Mouse (Mus musculus): Measurements from ENCODE around the gene Add1. TPM values are rescaled to one million over a fixed set of nuclear protein-coding genes. Genes with fewer than 3 reads are reported as not detected.

Add1 gene
- polyA plus RNA-seq, 1 experiment from 2014 or later, result 166 TPM

- ATAC-seq (replicated peaks; ENCODE audit: insufficient number of reproducible peaks, low FRiP score, low TSS enrichment), result no peak
- Histone ChIP-seq H3K9ac (ENCODE audit: low read depth, low read length) (no peak overlapping the region), H3K4me2 (no peak overlapping the region), H3K27ac (ENCODE audit: low read depth, low read length) (no peak overlapping the region), H3K4me1 (ENCODE audit: control insufficient read depth, insufficient read depth, low read length) (peaks cover 4% of the 10 kb centered on the region; the same call in 1 of the 2 replicates), H3K36me3 (ENCODE audit: control insufficient read depth, insufficient read depth, low read length) (peaks cover 6% of the 10 kb centered on the region; the same call in 1 of the 2 replicates), H3K4me3 (ENCODE audit: low read depth, low read length) (no peak overlapping the region), H3K27me3 (ENCODE audit: control insufficient read depth, insufficient read depth, low read length) (no peaks in the 10 kb centered on the region), H3K9me3 (replicated peaks; ENCODE audit: control insufficient read depth, low read length) (no peaks in the 10 kb centered on the region)
- WGBS (ENCODE audit: insufficient replicate concordance), result 89% methylated on average over 9 of the region's 9 CpGs
These were observed 19.8 kb downstream of the Add1 start for GRCm38 (mm10) chr5:34593202-34593727.

GRCm38 (mm10) chr5:34604576-34604975 is 31.1 kb downstream of the Add1 start:
- 91% methylated on average over 5 of the region's 5 CpGs for WGBS (ENCODE audit: insufficient replicate concordance)
- H3K36me3 ChIP-seq (ENCODE audit: control insufficient read depth, insufficient read depth, low read length), result peaks cover 17% of the 10 kb centered on the region
- no peaks in the 10 kb centered on the region for H3K4me1 ChIP-seq (ENCODE audit: control insufficient read depth, insufficient read depth, low read length)
- no peaks in the 10 kb centered on the region for H3K27me3 ChIP-seq (ENCODE audit: control insufficient read depth, insufficient read depth, low read length)
- no peak overlapping the region for H3K27ac ChIP-seq (ENCODE audit: low read depth, low read length)
- H3K4me2 ChIP-seq, result no peak overlapping the region
- ATAC-seq (replicated peaks; ENCODE audit: insufficient number of reproducible peaks, low FRiP score, low TSS enrichment), result no peak
- no peak overlapping the region for H3K9ac ChIP-seq (ENCODE audit: low read depth, low read length)
- no peak overlapping the region for H3K4me3 ChIP-seq (ENCODE audit: low read depth, low read length)
- no peaks in the 10 kb centered on the region for H3K9me3 ChIP-seq (replicated peaks; ENCODE audit: control insufficient read depth, low read length)

- no peaks in the 10 kb centered on the region for H3K9me3 ChIP-seq (replicated peaks; ENCODE audit: control insufficient read depth, low read length)
- no peaks in the 10 kb centered on the region for H3K27me3 ChIP-seq (ENCODE audit: control insufficient read depth, insufficient read depth, low read length)
- no peak for ATAC-seq (replicated peaks; ENCODE audit: insufficient number of reproducible peaks, low FRiP score, low TSS enrichment)
- no peak overlapping the region for H3K9ac ChIP-seq (ENCODE audit: low read depth, low read length)
- H3K4me2 ChIP-seq, result no peak overlapping the region
- WGBS (ENCODE audit: insufficient replicate concordance), result 82% methylated on average over 8 of the region's 8 CpGs
- no peak overlapping the region for H3K4me3 ChIP-seq (ENCODE audit: low read depth, low read length)
- H3K4me1 ChIP-seq (ENCODE audit: control insufficient read depth, insufficient read depth, low read length), result no peaks in the 10 kb centered on the region
- peaks cover 21% of the 10 kb centered on the region for H3K36me3 ChIP-seq (ENCODE audit: control insufficient read depth, insufficient read depth, low read length)
- no peak overlapping the region for H3K27ac ChIP-seq (ENCODE audit: low read depth, low read length)
These were observed 33.8 kb downstream of the Add1 start for GRCm38 (mm10) chr5:34607100-34607880.

GRCm38 (mm10) chr5:34608226-34608625 is 34.8 kb downstream of the Add1 start:
- ATAC-seq (replicated peaks; ENCODE audit: insufficient number of reproducible peaks, low FRiP score, low TSS enrichment), result no peak
- no peak overlapping the region for H3K27ac ChIP-seq (ENCODE audit: low read depth, low read length)
- H3K9ac ChIP-seq (ENCODE audit: low read depth, low read length), result no peak overlapping the region
- peaks cover 25% of the 10 kb centered on the region for H3K36me3 ChIP-seq (ENCODE audit: control insufficient read depth, insufficient read depth, low read length)
- H3K4me3 ChIP-seq (ENCODE audit: low read depth, low read length), result no peak overlapping the region
- no peaks in the 10 kb centered on the region for H3K27me3 ChIP-seq (ENCODE audit: control insufficient read depth, insufficient read depth, low read length)
- H3K4me2 ChIP-seq, result no peak overlapping the region
- 66% methylated on average over 3 of the region's 3 CpGs for WGBS (ENCODE audit: insufficient replicate concordance)
- H3K4me1 ChIP-seq (ENCODE audit: control insufficient read depth, insufficient read depth, low read length), result no peaks in the 10 kb centered on the region
- no peaks in the 10 kb centered on the region for H3K9me3 ChIP-seq (replicated peaks; ENCODE audit: control insufficient read depth, low read length)

- no peak overlapping the region for H3K4me3 ChIP-seq (ENCODE audit: low read depth, low read length)
- no peak overlapping the region for H3K27ac ChIP-seq (ENCODE audit: low read depth, low read length)
- peaks cover 38% of the 10 kb centered on the region for H3K36me3 ChIP-seq (ENCODE audit: control insufficient read depth, insufficient read depth, low read length)
- H3K4me1 ChIP-seq (ENCODE audit: control insufficient read depth, insufficient read depth, low read length), result no peaks in the 10 kb centered on the region
- no peak for ATAC-seq (replicated peaks; ENCODE audit: insufficient number of reproducible peaks, low FRiP score, low TSS enrichment)
- H3K9ac ChIP-seq (ENCODE audit: low read depth, low read length), result no peak overlapping the region
- no peaks in the 10 kb centered on the region for H3K9me3 ChIP-seq (replicated peaks; ENCODE audit: control insufficient read depth, low read length)
- no peaks in the 10 kb centered on the region for H3K27me3 ChIP-seq (ENCODE audit: control insufficient read depth, insufficient read depth, low read length)
- H3K4me2 ChIP-seq, result no peak overlapping the region
- 88% methylated on average over 4 of the region's 4 CpGs for WGBS (ENCODE audit: insufficient replicate concordance)
These were observed 36.5 kb downstream of the Add1 start for GRCm38 (mm10) chr5:34609966-34610365.

GRCm38 (mm10) chr5:34632996-34633395 is 59.5 kb downstream of the Add1 start:
- Histone ChIP-seq H3K9me3 (replicated peaks; ENCODE audit: control insufficient read depth, low read length) (no peaks in the 10 kb centered on the region), H3K4me2 (no peak overlapping the region), H3K27ac (ENCODE audit: low read depth, low read length) (no peak overlapping the region), H3K4me1 (ENCODE audit: control insufficient read depth, insufficient read depth, low read length) (peaks cover 6% of the 10 kb centered on the region), H3K27me3 (ENCODE audit: control insufficient read depth, insufficient read depth, low read length) (no peaks in the 10 kb centered on the region), H3K4me3 (ENCODE audit: low read depth, low read length) (no peak overlapping the region), H3K36me3 (ENCODE audit: control insufficient read depth, insufficient read depth, low read length) (peaks cover 39% of the 10 kb centered on the region), H3K9ac (ENCODE audit: low read depth, low read length) (no peak overlapping the region)
- WGBS (ENCODE audit: insufficient replicate concordance), result 87% methylated on average over 2 of the region's 2 CpGs
- no peak for ATAC-seq (replicated peaks; ENCODE audit: insufficient number of reproducible peaks, low FRiP score, low TSS enrichment)

DNA sequence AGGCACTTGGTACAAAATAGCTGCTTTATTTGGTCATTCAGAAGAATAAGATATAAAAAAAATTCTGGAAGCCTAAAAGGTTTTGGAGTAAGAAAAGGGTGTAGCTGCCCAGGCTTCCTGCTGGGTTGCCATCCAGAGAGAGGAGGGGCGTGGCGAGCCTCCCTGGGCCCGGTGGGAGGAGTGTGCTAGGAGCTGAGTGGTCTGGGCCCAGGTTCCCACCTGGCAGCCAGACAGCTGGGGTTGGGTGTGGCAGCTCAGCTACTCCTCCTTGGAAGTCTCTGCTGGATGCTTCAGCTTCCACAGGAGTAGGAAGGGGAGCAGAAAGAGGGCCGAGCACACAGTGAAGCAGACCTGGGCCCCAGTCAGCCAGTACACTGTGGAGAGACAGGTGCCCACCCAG is 60.2 kb downstream of the Add1 start:
- 76% methylated on average over 4 of the region's 4 CpGs for WGBS (ENCODE audit: insufficient replicate concordance)
- Histone ChIP-seq H3K27me3 (ENCODE audit: control insufficient read depth, insufficient read depth, low read length) (no peaks in the 10 kb centered on the region), H3K9ac (ENCODE audit: low read depth, low read length) (no peak overlapping the region), H3K4me2 (no peak overlapping the region), H3K4me1 (ENCODE audit: control insufficient read depth, insufficient read depth, low read length) (peaks cover 6% of the 10 kb centered on the region), H3K27ac (ENCODE audit: low read depth, low read length) (no peak overlapping the region), H3K36me3 (ENCODE audit: control insufficient read depth, insufficient read depth, low read length) (peaks cover 34% of the 10 kb centered on the region), H3K9me3 (replicated peaks; ENCODE audit: control insufficient read depth, low read length) (no peaks in the 10 kb centered on the region), H3K4me3 (ENCODE audit: low read depth, low read length) (no peak overlapping the region)
- no peak for ATAC-seq (replicated peaks; ENCODE audit: insufficient number of reproducible peaks, low FRiP score, low TSS enrichment)

DNA sequence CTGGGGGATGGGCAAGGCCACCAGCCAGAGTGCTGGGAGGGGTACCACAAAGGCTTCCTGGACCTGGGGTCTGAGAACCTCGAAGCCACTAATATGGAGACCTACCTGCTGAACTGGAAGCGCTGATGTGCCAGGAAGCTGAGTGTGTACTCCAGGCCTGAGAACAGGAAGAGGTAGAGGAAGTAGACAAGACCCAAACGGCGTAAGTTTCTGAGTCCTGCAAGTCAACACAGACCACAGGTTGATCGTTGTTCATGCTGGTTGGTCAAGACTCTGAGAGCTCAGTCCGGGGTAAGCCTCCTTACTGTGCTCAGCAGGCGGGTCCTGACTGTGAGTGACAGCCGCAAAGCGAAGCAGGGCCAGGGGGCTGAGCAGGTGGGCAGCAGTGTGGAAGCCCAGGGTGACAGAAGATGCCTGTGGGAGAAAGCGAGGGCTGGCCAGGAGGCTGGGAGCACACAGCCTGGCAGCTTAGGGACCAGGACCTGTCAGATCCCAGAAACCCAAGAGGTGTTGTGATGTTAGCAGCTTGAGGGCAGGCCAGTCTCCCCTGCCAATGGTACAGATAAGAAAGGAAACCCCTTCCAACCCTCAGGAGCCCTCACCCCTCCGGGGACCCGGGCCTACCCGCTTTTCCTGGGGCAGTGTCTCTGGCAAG is 61.4 kb downstream of the Add1 start:
- ATAC-seq (replicated peaks; ENCODE audit: insufficient number of reproducible peaks, low FRiP score, low TSS enrichment), result no peak
- H3K4me3 ChIP-seq (ENCODE audit: low read depth, low read length), result no peak overlapping the region
- H3K9ac ChIP-seq (ENCODE audit: low read depth, low read length), result no peak overlapping the region
- H3K27ac ChIP-seq (ENCODE audit: low read depth, low read length), result no peak overlapping the region
- 87% methylated on average over 13 of the region's 13 CpGs for WGBS (ENCODE audit: insufficient replicate concordance)
- no peaks in the 10 kb centered on the region for H3K9me3 ChIP-seq (replicated peaks; ENCODE audit: control insufficient read depth, low read length)
- no peaks in the 10 kb centered on the region for H3K27me3 ChIP-seq (ENCODE audit: control insufficient read depth, insufficient read depth, low read length)
- H3K4me1 ChIP-seq (ENCODE audit: control insufficient read depth, insufficient read depth, low read length), result peaks cover 6% of the 10 kb centered on the region
- no peak overlapping the region for H3K4me2 ChIP-seq
- H3K36me3 ChIP-seq (ENCODE audit: control insufficient read depth, insufficient read depth, low read length), result peaks cover 28% of the 10 kb centered on the region

Data from heart, embryonic 11.5 days (tissue).